Comparison of ENCODE assay signal across 8 mouse cellular contexts in genomic region chr11:106066616-106067015, GRCm38 (mm10). TPM values are rescaled to one million over a fixed set of nuclear protein-coding genes. Genes with fewer than 3 reads are reported as not detected.
DNase-seq lines count a peak whose midpoint lies in the region; ATAC-seq lines count a peak whose summit lies in the region.
"Not testable (repeated sequence)": the region's sequence is repeated elsewhere in the genome, so short reads cannot be mapped to it uniquely, and the experiment has no call there.

No protein-coding gene starts in this region.

- 13% methylated on average over 23 of the region's 23 CpGs for WGBS in limb, embryonic 11.5 days

- H3K9ac ChIP-seq in limb, embryonic 11.5 days (ENCODE audit: low read length) = peak overlapping the region; percentile 83

- peak overlapping the region; percentile 95 for H3K4me3 ChIP-seq in limb, embryonic 11.5 days (ENCODE audit: low read depth, low read length)

- H3K27ac ChIP-seq in limb, embryonic 11.5 days (replicated peaks; ENCODE audit: low read depth, low read length) = not testable (repeated sequence)

- H3K9me3 ChIP-seq in limb, embryonic 11.5 days (ENCODE audit: control insufficient read depth, low read length) = not testable (repeated sequence)

- DNase-seq in T-cell, adult 2 months (ENCODE audit: low spot score) = peak; percentile 24
- peak; percentile 42 to 54 for DNase-seq in cerebellum, postnatal 36 days
- peak; percentile 100 for DNase-seq in forelimb bud, embryonic 11.5 days (ENCODE audit: low read depth, low spot score)
- peak; percentile 96 for DNase-seq in hindlimb bud, embryonic 11.5 days (ENCODE audit: extremely low spot score, low read depth, low spot score)
- peak; percentile 85 for DNase-seq in limb, embryonic 11.5 days (ENCODE audit: low spot score)
- peak; percentile 46 for DNase-seq in right cerebral cortex, adult 18-20 months
- DNase-seq in yolk sac, embryonic 10.5 days (ENCODE audit: low spot score) = peak; percentile 55

- not testable (repeated sequence) for ATAC-seq in limb, embryonic 11.5 days (ENCODE audit: insufficient number of reproducible peaks, low FRiP score, low TSS enrichment, low read depth)
- peak; percentile 18; the same call in 1 of the 2 replicates for ATAC-seq in megakaryocyte progenitor cell, adult 5-6 weeks (replicated peaks; ENCODE audit: poor library complexity)

- H3K36me3 ChIP-seq in limb, embryonic 11.5 days (ENCODE audit: control insufficient read depth, insufficient read depth, low read length) = not testable (repeated sequence)

- H3K4me2 ChIP-seq in limb, embryonic 11.5 days (ENCODE audit: low read depth, severe bottlenecking) = peak overlapping the region; percentile 84

- not testable (repeated sequence) for H3K27me3 ChIP-seq in limb, embryonic 11.5 days (ENCODE audit: control insufficient read depth, insufficient read depth, low read length)

- not testable (repeated sequence) for H3K4me1 ChIP-seq in limb, embryonic 11.5 days (ENCODE audit: control insufficient read depth, insufficient read depth, low read length)

RNA-seq across cellular contexts. Expression of gene Taco1, which starts 0.8 kb away (rescaled TPM):
- 10.3 and 12.9 TPM in 2 replicates for polyA plus RNA-seq in limb, embryonic 11.5 days (2014; fragmentation: Nextera tagmentation; extraction: Ambion mirVana)
- total RNA-seq in megakaryocyte progenitor cell, adult 5-6 weeks (2015) = 5.6 and 6.3 TPM in 2 replicates
- total RNA-seq in megakaryocyte progenitor cell, adult 5-6 weeks (2017) = 11.0 and 17.9 TPM in 2 replicates

RNA-seq across cellular contexts. Expression of gene Map3k3, which starts 17.8 kb away (rescaled TPM):
- polyA plus RNA-seq in limb, embryonic 11.5 days (2014; fragmentation: Nextera tagmentation; extraction: Ambion mirVana) = 20.9 and 26.1 TPM in 2 replicates
- 16.5 and 19.1 TPM in 2 replicates for total RNA-seq in megakaryocyte progenitor cell, adult 5-6 weeks (2015)
- total RNA-seq in megakaryocyte progenitor cell, adult 5-6 weeks (2017) = 23.8 and 31.4 TPM in 2 replicates

RNA-seq across cellular contexts. Expression of gene Dcaf7, which starts 29.9 kb away (rescaled TPM):
- 75.3 and 82.5 TPM in 2 replicates for polyA plus RNA-seq in limb, embryonic 11.5 days (2014; fragmentation: Nextera tagmentation; extraction: Ambion mirVana)
- 46.2 and 48.8 TPM in 2 replicates for total RNA-seq in megakaryocyte progenitor cell, adult 5-6 weeks (2015)
- total RNA-seq in megakaryocyte progenitor cell, adult 5-6 weeks (2017) = 45.5 and 48.9 TPM in 2 replicates

RNA-seq across cellular contexts. Expression of gene Kcnh6, which starts 58.7 kb away (rescaled TPM):
- 0.14 and 0.39 TPM in 2 replicates for polyA plus RNA-seq in limb, embryonic 11.5 days (2014; fragmentation: Nextera tagmentation; extraction: Ambion mirVana)
- 0.15 and 0.20 TPM in 2 replicates for total RNA-seq in megakaryocyte progenitor cell, adult 5-6 weeks (2015)
- not detected in 2 replicates for total RNA-seq in megakaryocyte progenitor cell, adult 5-6 weeks (2017)

Comparison
In these comparisons a context has a peak if more than half of its experiments do, and no peak if none do; other contexts are left out.
1. DNase-seq: peak in every context shown above with its lines; median percentile 100 in forelimb bud, embryonic 11.5 days; 96 in hindlimb bud, embryonic 11.5 days; 85 in limb, embryonic 11.5 days; 55 in yolk sac, embryonic 10.5 days; 48 in cerebellum, postnatal 36 days; 46 in right cerebral cortex, adult 18-20 months; 24 in T-cell, adult 2 months.